Comparison of ENCODE assay signal across 8 mouse cellular contexts in the genomic region with DNA sequence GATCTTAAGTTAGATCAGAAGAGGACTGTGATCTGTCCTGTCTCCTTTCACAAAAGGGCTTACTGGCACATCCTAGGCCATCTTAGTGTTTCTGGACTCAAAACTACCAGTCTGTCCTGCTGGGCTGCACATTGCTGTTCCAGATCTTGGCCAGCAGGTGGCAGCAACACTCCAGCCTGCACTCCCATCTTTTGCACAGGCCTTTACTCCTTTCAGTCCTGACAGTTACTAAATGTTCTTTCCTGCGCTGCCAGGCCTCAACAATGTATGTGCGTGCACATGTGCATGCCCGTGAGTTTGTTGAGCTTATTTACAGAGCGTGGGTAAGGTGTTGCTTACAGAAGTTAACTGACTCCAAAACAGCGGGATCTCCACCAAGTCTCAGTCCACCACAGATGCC. TPM values are rescaled to one million over a fixed set of nuclear protein-coding genes. Genes with fewer than 3 reads are reported as not detected.
DNase-seq lines count a peak whose midpoint lies in the region; ATAC-seq and TF ChIP-seq lines count a peak whose summit lies in the region.

No protein-coding gene starts in this region.

- no peak for TF ChIP-seq POLR2A in CH12.LX (IDR thresholded peaks at IDR 0.05; ENCODE audit: low read depth, low read length)
- TF ChIP-seq POLR2A in bone marrow, adult 2 months (IDR thresholded peaks at IDR 0.05; ENCODE audit: borderline replicate concordance, control insufficient read depth, low read depth, low read length): no peak

- H3K36me3 ChIP-seq in CH12.LX (replicated peaks in 1 of 2; ENCODE audit: control insufficient read depth in 1 of 2, insufficient read depth in 1 of 2, low read length in 1 of 2): peaks cover 0 to 47% of the 10 kb centered on the region in 2 experiments
- H3K36me3 ChIP-seq in embryonic facial prominence, embryonic 14.5 days (ENCODE audit: control insufficient read depth, insufficient read depth, low read length): no peaks in the 10 kb centered on the region
- no peaks in the 10 kb centered on the region for H3K36me3 ChIP-seq in heart, embryonic 15.5 days
- no peaks in the 10 kb centered on the region for H3K36me3 ChIP-seq in liver, embryonic 14.5 days (replicated peaks; ENCODE audit: control insufficient read depth, insufficient read depth, low read depth)

- peaks cover 0 to 14% of the 10 kb centered on the region in 2 experiments; a peak in 2 of 4 replicates for H3K4me1 ChIP-seq in CH12.LX (ENCODE audit: control insufficient read depth in 1 of 2, insufficient read depth in 2 of 2)
- no peaks in the 10 kb centered on the region for H3K4me1 ChIP-seq in bone marrow, adult 2 months (ENCODE audit: control insufficient read depth, insufficient read depth, low read length)
- H3K4me1 ChIP-seq in embryonic facial prominence, embryonic 14.5 days (ENCODE audit: control insufficient read depth, insufficient read depth, low read length): no peaks in the 10 kb centered on the region
- 0 out of 2 replicates have a peak, but pooled peaks cover 4% of the 10 kb centered on the region for H3K4me1 ChIP-seq in heart, embryonic 15.5 days (replicated peaks)
- no peaks in the 10 kb centered on the region for H3K4me1 ChIP-seq in liver, embryonic 14.5 days (replicated peaks; ENCODE audit: control insufficient read depth in 2 of 2, insufficient read depth in 2 of 2, low read length in 1 of 2)

- WGBS in bone marrow, adult 2 months: 31% methylated on average over 5 of the region's 5 CpGs
- WGBS in embryonic facial prominence, embryonic 14.5 days: 35% methylated on average over 5 of the region's 5 CpGs
- 32% methylated on average over 5 of the region's 5 CpGs for WGBS in heart, embryonic 15.5 days
- 34% methylated on average over 5 of the region's 5 CpGs for WGBS in liver, embryonic 14.5 days (ENCODE audit: insufficient replicate concordance)

- H3K9ac ChIP-seq in CH12.LX (ENCODE audit: insufficient read depth, low read depth): no peak overlapping the region
- no peak overlapping the region for H3K9ac ChIP-seq in embryonic facial prominence, embryonic 14.5 days (ENCODE audit: low read depth, low read length)
- H3K9ac ChIP-seq in heart, embryonic 15.5 days: no peak overlapping the region
- H3K9ac ChIP-seq in liver, embryonic 14.5 days (replicated peaks): no peak overlapping the region

- peak; percentile 76 for DNase-seq in CH12.LX (ENCODE audit: extremely low read depth)
- DNase-seq in embryonic facial prominence, embryonic 14.5 days (ENCODE audit: low spot score): peak; percentile 71
- DNase-seq in kidney, postnatal 25 days: peak; percentile 67 to 71
- DNase-seq in liver, embryonic 14.5 days (ENCODE audit: low read depth in 3 of 3, low spot score in 3 of 3): no peak
- DNase-seq in thymus, postnatal 0 days (ENCODE audit: low spot score): peak; percentile 84

- TF ChIP-seq CTCF in CH12.LX (conservative IDR thresholded peaks at IDR 0.05 in 1 of 2, IDR thresholded peaks at IDR 0.05 in 1 of 2; ENCODE audit: low read depth in 2 of 2, low read length in 2 of 2): peak; percentile 98 to 100
- TF ChIP-seq CTCF in bone marrow, adult 2 months (IDR thresholded peaks at IDR 0.05; ENCODE audit: control insufficient read depth, insufficient read depth, low read length): peak; percentile 100
- TF ChIP-seq CTCF in liver, embryonic 14.5 days (IDR thresholded peaks at IDR 0.05; ENCODE audit: low read depth): peak; percentile 100

- in situ Hi-C loops in CH12.LX (cut with MboI; ENCODE audit: low pct_ligation_motif_present, low pct_unique_long_range_greater_than_20kb, low sequenced_read_pairs): loop anchor here (5.0 to 25.0 kb wide), 2 partner anchors 109 to 959 kb away; a partner anchor contains a TSS

- no peak overlapping the region for H3K4me3 ChIP-seq in CH12.LX (replicated peaks in 1 of 3; ENCODE audit: low read depth in 2 of 3, low read length in 2 of 3, poor library complexity in 1 of 3)
- H3K4me3 ChIP-seq in bone marrow, adult 2 months (replicated peaks; ENCODE audit: control insufficient read depth, low read depth, low read length): no peak overlapping the region
- no peak overlapping the region for H3K4me3 ChIP-seq in embryonic facial prominence, embryonic 14.5 days (ENCODE audit: low read depth, low read length)
- H3K4me3 ChIP-seq in heart, embryonic 15.5 days: no peak overlapping the region
- H3K4me3 ChIP-seq in liver, embryonic 14.5 days (ENCODE audit: insufficient read depth in 1 of 2, low read depth in 2 of 2, low read length in 2 of 2): no peak overlapping the region

- no peak overlapping the region for H3K4me2 ChIP-seq in CH12.LX (ENCODE audit: insufficient read depth, low read depth, poor library complexity, severe bottlenecking)
- no peak overlapping the region for H3K4me2 ChIP-seq in embryonic facial prominence, embryonic 14.5 days (ENCODE audit: low read depth, low read length)
- no peak overlapping the region for H3K4me2 ChIP-seq in heart, embryonic 15.5 days
- H3K4me2 ChIP-seq in liver, embryonic 14.5 days (ENCODE audit: low read depth): no peak overlapping the region

- H3K27me3 ChIP-seq in CH12.LX (replicated peaks): no peaks in the 10 kb centered on the region
- no peaks in the 10 kb centered on the region for H3K27me3 ChIP-seq in embryonic facial prominence, embryonic 14.5 days (replicated peaks; ENCODE audit: control insufficient read depth, insufficient read depth, low read length)
- H3K27me3 ChIP-seq in heart, embryonic 15.5 days: no peaks in the 10 kb centered on the region
- no peaks in the 10 kb centered on the region for H3K27me3 ChIP-seq in liver, embryonic 14.5 days (ENCODE audit: control insufficient read depth, insufficient read depth, low read length)

- H3K79me2 ChIP-seq in CH12.LX (replicated peaks; ENCODE audit: control insufficient read depth, extremely low read depth, insufficient read depth, poor library complexity, severe bottlenecking): no peaks in the 10 kb centered on the region

- TF ChIP-seq EP300 in CH12.LX (IDR thresholded peaks at IDR 0.05; ENCODE audit: low read length): no peak
- TF ChIP-seq EP300 in liver, embryonic 14.5 days (IDR thresholded peaks at IDR 0.05; ENCODE audit: low read depth): no peak

- dilution Hi-C loops in CH12.LX (cut with MboI; ENCODE audit: extremely low pct_ligation_motif_present, extremely low pct_unique_long_range_greater_than_20kb, low sequenced_read_pairs): no loop called here

- H3K27ac ChIP-seq in CH12.LX (ENCODE audit: insufficient read depth, low read depth): no peak overlapping the region
- no peak overlapping the region for H3K27ac ChIP-seq in bone marrow, adult 2 months (ENCODE audit: control insufficient read depth, insufficient read depth, low read depth, low read length, poor library complexity)
- H3K27ac ChIP-seq in embryonic facial prominence, embryonic 14.5 days (replicated peaks; ENCODE audit: low read depth, low read length): 0 out of 2 replicates have a peak overlapping the region, but pooled peaks have one; percentile 28
- H3K27ac ChIP-seq in heart, embryonic 15.5 days: no peak overlapping the region
- no peak overlapping the region for H3K27ac ChIP-seq in liver, embryonic 14.5 days

- ATAC-seq in embryonic facial prominence, embryonic 14.5 days (ENCODE audit: low read depth): peak; percentile 54
- peak; percentile 23; the same call in 1 of the 2 replicates for ATAC-seq in heart, embryonic 15.5 days (replicated peaks; ENCODE audit: insufficient number of reproducible peaks, insufficient read depth, low FRiP score, low read depth)
- peak; percentile 56; the same call in 1 of the 2 replicates for ATAC-seq in liver, embryonic 14.5 days (ENCODE audit: insufficient read depth)
- ATAC-seq in neutrophil, adult 5-6 weeks (ENCODE audit: extremely low read depth, insufficient number of reproducible peaks, low FRiP score, poor library complexity, severe bottlenecking): peak; percentile 83

- peak; percentile 100 for TF ChIP-seq RAD21 in CH12.LX (IDR thresholded peaks at IDR 0.05; ENCODE audit: low read depth, low read length)

- H3K9me3 ChIP-seq in CH12.LX (replicated peaks; ENCODE audit: low read length): no peaks in the 10 kb centered on the region
- H3K9me3 ChIP-seq in embryonic facial prominence, embryonic 14.5 days (ENCODE audit: control insufficient read depth, low read length): no peaks in the 10 kb centered on the region
- no peaks in the 10 kb centered on the region for H3K9me3 ChIP-seq in heart, embryonic 15.5 days (replicated peaks)
- H3K9me3 ChIP-seq in liver, embryonic 14.5 days (ENCODE audit: control insufficient read depth, low read length): no peaks in the 10 kb centered on the region

RNA-seq across cellular contexts. Expression of a gene that starts 6.1 kb away (rescaled TPM):
- total RNA-seq in CH12.LX (2012; rRNA removed) (0.13 TPM in 1 of 2 replicates, not detected in the other), CH12.LX (2014; rRNA removed) (not detected in 2 replicates)
- polyA plus RNA-seq in CH12.LX (2012; ENCODE audit: insufficient read length, low read depth): 0.43 and 0.53 TPM in 2 replicates
- polyA plus RNA-seq in bone marrow, adult 2 months (2011; ENCODE audit: insufficient read depth, insufficient read length, low replicate concordance, missing spikeins): not detected in 2 replicates
- 1.2 and 2.1 TPM in 2 replicates for polyA plus RNA-seq in embryonic facial prominence, embryonic 14.5 days (2014; fragmentation: Nextera tagmentation; extraction: Ambion mirVana)
- polyA plus RNA-seq in heart, embryonic 15.5 days (2015; fragmentation: Nextera tagmentation; extraction: Ambion mirVana): 0.74 and 5.1 TPM in 2 replicates
- 0.02 TPM in 1 of 2 replicates, not detected in the other for polyA plus RNA-seq in liver, embryonic 14.5 days (2012; rRNA removed)
- 0.11 TPM in 1 of 2 replicates, not detected in the other for polyA plus RNA-seq in liver, embryonic 14.5 days (2014; fragmentation: Nextera tagmentation; extraction: Ambion mirVana)
- total RNA-seq in neutrophil, adult 5-6 weeks (2017): not detected in 2 replicates
- 38.4 and 45.2 TPM in 2 replicates for polyA plus RNA-seq in thymus, postnatal 0 days (2015; fragmentation: Nextera tagmentation; extraction: Ambion mirVana)

RNA-seq across cellular contexts. Expression of a gene that starts 19.5 kb away (rescaled TPM):
- total RNA-seq in CH12.LX (2012; rRNA removed) (25.1 and 30.1 TPM in 2 replicates), CH12.LX (2014; rRNA removed) (25.6 and 29.6 TPM in 2 replicates)
- polyA plus RNA-seq in CH12.LX (2012; ENCODE audit: insufficient read length, low read depth): 24.7 and 26.2 TPM in 2 replicates
- 8.0 and 8.4 TPM in 2 replicates for polyA plus RNA-seq in bone marrow, adult 2 months (2011; ENCODE audit: insufficient read depth, insufficient read length, low replicate concordance, missing spikeins)
- 18.8 and 20.9 TPM in 2 replicates for polyA plus RNA-seq in embryonic facial prominence, embryonic 14.5 days (2014; fragmentation: Nextera tagmentation; extraction: Ambion mirVana)
- 13.8 and 16.9 TPM in 2 replicates for polyA plus RNA-seq in heart, embryonic 15.5 days (2015; fragmentation: Nextera tagmentation; extraction: Ambion mirVana)
- 5.8 and 8.0 TPM in 2 replicates for polyA plus RNA-seq in liver, embryonic 14.5 days (2012; rRNA removed)
- polyA plus RNA-seq in liver, embryonic 14.5 days (2014; fragmentation: Nextera tagmentation; extraction: Ambion mirVana): 7.8 and 9.2 TPM in 2 replicates
- total RNA-seq in neutrophil, adult 5-6 weeks (2017): 32.9 and 36.5 TPM in 2 replicates
- polyA plus RNA-seq in thymus, postnatal 0 days (2015; fragmentation: Nextera tagmentation; extraction: Ambion mirVana): 15.7 and 17.0 TPM in 2 replicates

RNA-seq across cellular contexts. Expression of a gene that starts 19.8 kb away (rescaled TPM):
- 34.9 and 35.3 TPM in 2 replicates for total RNA-seq in CH12.LX (2012; rRNA removed)
- 11.6 and 14.6 TPM in 2 replicates for total RNA-seq in CH12.LX (2014; rRNA removed)
- 55.0 and 57.0 TPM in 2 replicates for polyA plus RNA-seq in CH12.LX (2012; ENCODE audit: insufficient read length, low read depth)
- 26.2 and 35.2 TPM in 2 replicates for polyA plus RNA-seq in bone marrow, adult 2 months (2011; ENCODE audit: insufficient read depth, insufficient read length, low replicate concordance, missing spikeins)
- 48.3 and 48.6 TPM in 2 replicates for polyA plus RNA-seq in embryonic facial prominence, embryonic 14.5 days (2014; fragmentation: Nextera tagmentation; extraction: Ambion mirVana)
- 33.5 and 37.9 TPM in 2 replicates for polyA plus RNA-seq in heart, embryonic 15.5 days (2015; fragmentation: Nextera tagmentation; extraction: Ambion mirVana)
- 20.6 and 25.0 TPM in 2 replicates for polyA plus RNA-seq in liver, embryonic 14.5 days (2012; rRNA removed)
- polyA plus RNA-seq in liver, embryonic 14.5 days (2014; fragmentation: Nextera tagmentation; extraction: Ambion mirVana): 44.5 and 46.8 TPM in 2 replicates
- total RNA-seq in neutrophil, adult 5-6 weeks (2017): 34.7 and 39.0 TPM in 2 replicates
- polyA plus RNA-seq in thymus, postnatal 0 days (2015; fragmentation: Nextera tagmentation; extraction: Ambion mirVana): 53.3 and 54.7 TPM in 2 replicates

RNA-seq across cellular contexts. Expression of a gene that starts 47.9 kb away (rescaled TPM):
- total RNA-seq in CH12.LX (2012; rRNA removed) (2.6 and 3.4 TPM in 2 replicates), CH12.LX (2014; rRNA removed) (2.3 TPM in 2 replicates)
- 6.7 and 8.1 TPM in 2 replicates for polyA plus RNA-seq in CH12.LX (2012; ENCODE audit: insufficient read length, low read depth)
- 8.6 and 9.5 TPM in 2 replicates for polyA plus RNA-seq in bone marrow, adult 2 months (2011; ENCODE audit: insufficient read depth, insufficient read length, low replicate concordance, missing spikeins)
- 39.3 and 51.0 TPM in 2 replicates for polyA plus RNA-seq in embryonic facial prominence, embryonic 14.5 days (2014; fragmentation: Nextera tagmentation; extraction: Ambion mirVana)
- 21.2 and 32.3 TPM in 2 replicates for polyA plus RNA-seq in heart, embryonic 15.5 days (2015; fragmentation: Nextera tagmentation; extraction: Ambion mirVana)
- polyA plus RNA-seq in liver, embryonic 14.5 days (2012; rRNA removed): 8.7 and 9.0 TPM in 2 replicates
- 10.0 and 10.7 TPM in 2 replicates for polyA plus RNA-seq in liver, embryonic 14.5 days (2014; fragmentation: Nextera tagmentation; extraction: Ambion mirVana)
- 14.5 and 17.9 TPM in 2 replicates for total RNA-seq in neutrophil, adult 5-6 weeks (2017)
- 37.0 and 38.7 TPM in 2 replicates for polyA plus RNA-seq in thymus, postnatal 0 days (2015; fragmentation: Nextera tagmentation; extraction: Ambion mirVana)

RNA-seq across cellular contexts. Expression of a gene that starts 53.9 kb away (rescaled TPM):
- total RNA-seq in CH12.LX (2012; rRNA removed) (52.2 and 54.4 TPM in 2 replicates), CH12.LX (2014; rRNA removed) (43.2 and 44.9 TPM in 2 replicates)
- polyA plus RNA-seq in CH12.LX (2012; ENCODE audit: insufficient read length, low read depth): 51.0 and 53.1 TPM in 2 replicates
- polyA plus RNA-seq in bone marrow, adult 2 months (2011; ENCODE audit: insufficient read depth, insufficient read length, low replicate concordance, missing spikeins): 9.0 and 14.7 TPM in 2 replicates
- 23.6 and 25.6 TPM in 2 replicates for polyA plus RNA-seq in embryonic facial prominence, embryonic 14.5 days (2014; fragmentation: Nextera tagmentation; extraction: Ambion mirVana)
- 13.4 and 17.9 TPM in 2 replicates for polyA plus RNA-seq in heart, embryonic 15.5 days (2015; fragmentation: Nextera tagmentation; extraction: Ambion mirVana)
- polyA plus RNA-seq in liver, embryonic 14.5 days (2012; rRNA removed): 4.9 and 5.1 TPM in 2 replicates
- polyA plus RNA-seq in liver, embryonic 14.5 days (2014; fragmentation: Nextera tagmentation; extraction: Ambion mirVana): 10.1 and 10.2 TPM in 2 replicates
- 3.3 and 3.9 TPM in 2 replicates for total RNA-seq in neutrophil, adult 5-6 weeks (2017)
- polyA plus RNA-seq in thymus, postnatal 0 days (2015; fragmentation: Nextera tagmentation; extraction: Ambion mirVana): 19.4 and 19.9 TPM in 2 replicates

Comparison
In these comparisons a context has a peak if more than half of its experiments do, and no peak if none do; other contexts are left out.
1. DNase-seq: peak in CH12.LX (single experiment), embryonic facial prominence, embryonic 14.5 days (single experiment), kidney, postnatal 25 days (2 of 2) and thymus, postnatal 0 days (single experiment); none in liver, embryonic 14.5 days (0 of 3).
2. ATAC-seq: peak in every context shown above with its lines; median percentile 83 in neutrophil, adult 5-6 weeks; 56 in liver, embryonic 14.5 days; 54 in embryonic facial prominence, embryonic 14.5 days; 23 in heart, embryonic 15.5 days.
3. Peak in every context shown above with its lines, with median percentiles within 50 percentile points of each other: CTCF ChIP-seq.